Mouse (Mus musculus): ENCODE measurements around the gene Rab4a.

DNA sequence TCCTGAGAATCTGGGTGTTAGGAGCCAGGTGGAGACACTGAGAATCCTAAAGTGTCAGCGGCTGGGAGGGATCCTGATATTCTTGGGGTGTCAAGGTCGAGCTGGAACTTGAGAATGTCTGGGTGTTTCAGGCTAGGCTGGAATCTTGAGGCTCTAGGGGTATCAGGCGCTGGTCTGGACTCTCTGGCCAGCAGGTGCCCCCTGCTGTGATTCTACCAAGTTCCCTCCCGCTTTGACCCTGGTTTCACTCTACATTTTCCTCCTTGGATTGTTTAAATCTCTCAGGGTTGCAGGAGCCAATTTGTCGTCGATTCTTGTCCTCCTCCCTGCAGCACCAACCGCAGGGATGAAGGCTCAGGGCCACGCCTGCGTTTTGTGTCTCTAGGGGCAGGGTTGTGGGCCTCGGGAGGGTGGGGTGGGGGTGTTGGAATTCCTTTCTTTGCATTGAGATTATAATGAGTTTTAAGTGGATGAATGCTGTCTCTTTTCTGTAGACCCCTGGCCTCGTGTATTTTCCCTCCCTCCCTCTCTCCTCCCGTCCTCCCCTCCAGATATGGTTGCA is 670 bp downstream of the Rab4a start:
- TF ChIP-seq CTCF (IDR thresholded peaks at IDR 0.05; ENCODE audit: insufficient read depth, low read depth, low read length) (no peak), POLR2A (IDR thresholded peaks at IDR 0.05; ENCODE audit: insufficient read depth, low read depth, low read length) (no peak)

All from olfactory bulb, adult 2 months (tissue).